Mouse (Mus musculus) olfactory bulb, adult 2 months (tissue): ENCODE data around the gene Hs6st3.

Experiments used
- CTCF ChIP-seq: fragments of 200-500 bp; IDR thresholded peaks from 2 replicates; pipeline ENCODE4 v1.5.1; 2012; ENCODE audit warnings: low read depth, mild to moderate bottlenecking, low read length, moderate library complexity; ENCODE audit not compliant: insufficient read depth
- POLR2A ChIP-seq: fragments of 200-500 bp; IDR thresholded peaks from 2 replicates; pipeline ENCODE4 v1.6.1; 2012; ENCODE audit warnings: mild to moderate bottlenecking, low read depth, low read length, moderate library complexity; ENCODE audit not compliant: insufficient read depth

- TF ChIP-seq CTCF (no peak), POLR2A (no peak)
Measured at GRCm38 (mm10) chr14:119680052-119680451, 541.9 kb downstream of the Hs6st3 start.
